Comparison of ENCODE assay signal across 8 mouse cellular contexts in the genomic region with DNA sequence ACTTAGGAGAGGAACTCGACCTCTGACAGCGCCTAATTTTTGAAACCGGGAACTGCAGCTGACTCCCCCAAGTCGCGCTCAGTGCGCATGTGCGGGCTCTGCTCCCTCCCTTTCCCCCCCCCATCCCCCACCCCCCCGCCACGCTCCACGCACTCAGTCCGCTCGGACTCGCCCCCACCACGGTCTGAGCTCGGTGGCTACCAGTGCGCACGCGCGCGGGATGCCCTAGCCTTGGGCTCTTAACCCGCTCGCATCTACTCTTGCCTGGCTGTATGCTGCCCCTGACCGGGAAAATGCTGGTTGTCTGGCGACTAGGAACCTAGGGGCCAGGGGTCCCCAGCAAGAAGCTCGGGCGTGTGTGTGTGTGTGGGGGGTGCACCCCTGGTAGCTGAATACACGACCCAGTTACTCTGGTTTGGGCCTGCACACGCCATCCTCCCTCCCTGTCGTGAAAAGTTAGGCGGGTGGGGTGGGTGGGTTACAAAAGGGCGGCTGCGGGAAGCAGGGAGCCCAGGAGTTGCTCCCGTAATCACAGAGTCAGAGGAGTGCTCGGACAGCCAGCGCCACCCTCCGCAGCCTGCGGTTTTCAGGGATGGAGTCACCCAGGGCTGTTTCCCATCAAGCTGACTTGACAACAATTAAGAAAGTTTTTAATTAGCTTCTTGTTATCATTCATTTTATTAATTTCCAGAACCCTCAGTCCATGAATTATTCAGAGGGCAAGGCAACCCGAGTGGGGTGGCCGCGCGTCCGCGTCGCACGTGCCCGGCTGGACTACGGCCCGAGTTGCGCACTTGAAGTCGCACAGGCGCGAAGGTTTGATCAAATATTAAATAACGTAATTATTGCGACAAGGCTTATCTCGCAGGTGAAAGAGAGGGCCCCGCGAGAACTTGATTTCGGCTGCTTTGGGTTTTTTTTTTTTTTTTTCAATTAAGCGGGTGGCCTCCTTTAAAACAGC. TPM values are rescaled to one million over a fixed set of nuclear protein-coding genes. Genes with fewer than 3 reads are reported as not detected.
A peak's percentile ranks its signal among the peaks of the same experiment; 100 is the strongest.
DNase-seq lines count a peak whose midpoint lies in the region; ATAC-seq and TF ChIP-seq lines count a peak whose summit lies in the region.
"Had no signal": no experiment of that assay in that cellular context is flagged by ENCODE, and none has a peak within 500 bp of the region (broad histone marks: within the 10 kb centered on the region; RNA-seq: fewer than 3 reads in every experiment).

No protein-coding gene starts in this region.

- intact Hi-C loops in gastrocnemius, adult 2 months (cut with DNase I) = no loop called here

- under 1% methylated on average over 57 of the region's 59 CpGs for WGBS in lung, embryonic 15.5 days
- WGBS in forebrain, embryonic 12.5 days = under 1% methylated on average over 59 of the region's 59 CpGs
- under 1% methylated on average over 58 of the region's 59 CpGs for WGBS in limb, embryonic 13.5 days
- 2% methylated on average over 59 of the region's 59 CpGs for WGBS in stomach, postnatal 0 days

- H3K36me3 ChIP-seq in lung, embryonic 15.5 days = no peaks in the 10 kb centered on the region
- no peaks in the 10 kb centered on the region for H3K36me3 ChIP-seq in forebrain, embryonic 12.5 days (replicated peaks)
- no peaks in the 10 kb centered on the region for H3K36me3 ChIP-seq in limb, embryonic 13.5 days
- H3K36me3 ChIP-seq in stomach, postnatal 0 days (ENCODE audit: control insufficient read depth, insufficient read depth, low read length) = no peaks in the 10 kb centered on the region

- TF ChIP-seq CTCF in stomach, postnatal 0 days (IDR thresholded peaks at IDR 0.05; ENCODE audit: low read depth) = no peak
- TF ChIP-seq CTCF in gastrocnemius, adult 2 months (IDR thresholded peaks at IDR 0.05) = no peak

- DNase-seq in lung, postnatal 25 days (ENCODE audit: low spot score) = no peak
- DNase-seq in stomach, postnatal 0 days (ENCODE audit: low spot score) = no peak
- no peak for DNase-seq in gastrocnemius, adult 2 months
- DNase-seq: spleen, adult 18-20 months had no signal

- peak; percentile 75 for ATAC-seq in lung, embryonic 15.5 days (ENCODE audit: borderline replicate concordance, extremely low read depth, low FRiP score, low TSS enrichment)
- ATAC-seq in forebrain, embryonic 12.5 days (ENCODE audit: low FRiP score) = peak; percentile 90
- peak; percentile 88 for ATAC-seq in limb, embryonic 13.5 days (ENCODE audit: low FRiP score, low read depth)
- 0 out of 2 replicates have a peak, but pooled peaks have one; percentile 21 for ATAC-seq in stomach, postnatal 0 days (ENCODE audit: low FRiP score, low TSS enrichment)
- no peak for ATAC-seq in cerebellum, adult (ENCODE audit: insufficient number of reproducible peaks, low FRiP score, low TSS enrichment)

- no peak overlapping the region for H3K4me3 ChIP-seq in lung, embryonic 15.5 days
- peak overlapping the region; percentile 28 for H3K4me3 ChIP-seq in forebrain, embryonic 12.5 days (replicated peaks)
- peak overlapping the region; percentile 30 for H3K4me3 ChIP-seq in limb, embryonic 13.5 days
- no peak overlapping the region; the same call in 1 of the 2 replicates for H3K4me3 ChIP-seq in stomach, postnatal 0 days (ENCODE audit: low read depth, low read length)
- H3K4me3 ChIP-seq in gastrocnemius, adult 2 months = no peak overlapping the region

- no peak for TF ChIP-seq EP300 in stomach, postnatal 0 days (optimal IDR thresholded peaks at IDR 0.05)

- no peak overlapping the region for H3K27ac ChIP-seq in lung, embryonic 15.5 days
- no peak overlapping the region for H3K27ac ChIP-seq in forebrain, embryonic 12.5 days
- H3K27ac ChIP-seq in limb, embryonic 13.5 days = no peak overlapping the region
- no peak overlapping the region for H3K27ac ChIP-seq in stomach, postnatal 0 days (replicated peaks)
- no peak overlapping the region for H3K27ac ChIP-seq in gastrocnemius, adult 2 months

- H3K9me3 ChIP-seq in lung, embryonic 15.5 days = no peaks in the 10 kb centered on the region
- H3K9me3 ChIP-seq in forebrain, embryonic 12.5 days = no peaks in the 10 kb centered on the region
- H3K9me3 ChIP-seq in limb, embryonic 13.5 days = no peaks in the 10 kb centered on the region
- H3K9me3 ChIP-seq in stomach, postnatal 0 days (ENCODE audit: control insufficient read depth, low read length) = no peaks in the 10 kb centered on the region

- peaks cover 84% of the 10 kb centered on the region for H3K27me3 ChIP-seq in lung, embryonic 15.5 days
- peaks cover 73% of the 10 kb centered on the region for H3K27me3 ChIP-seq in forebrain, embryonic 12.5 days
- peaks cover 84% of the 10 kb centered on the region for H3K27me3 ChIP-seq in limb, embryonic 13.5 days
- H3K27me3 ChIP-seq in stomach, postnatal 0 days (ENCODE audit: control insufficient read depth, insufficient read depth, low read length) = peaks cover 35% of the 10 kb centered on the region

- no peak overlapping the region for H3K9ac ChIP-seq in lung, embryonic 15.5 days
- H3K9ac ChIP-seq in forebrain, embryonic 12.5 days = no peak overlapping the region
- H3K9ac ChIP-seq in limb, embryonic 13.5 days = no peak overlapping the region
- no peak overlapping the region for H3K9ac ChIP-seq in stomach, postnatal 0 days (ENCODE audit: low read length)

- H3K4me2 ChIP-seq in lung, embryonic 15.5 days = peak overlapping the region; percentile 37
- peak overlapping the region; percentile 58 for H3K4me2 ChIP-seq in forebrain, embryonic 12.5 days
- peak overlapping the region; percentile 56 for H3K4me2 ChIP-seq in limb, embryonic 13.5 days (replicated peaks)
- H3K4me2 ChIP-seq in stomach, postnatal 0 days (replicated peaks; ENCODE audit: low read depth) = no peak overlapping the region

- H3K4me1 ChIP-seq in lung, embryonic 15.5 days = peaks cover 5% of the 10 kb centered on the region; the same call in 1 of the 2 replicates
- H3K4me1 ChIP-seq in forebrain, embryonic 12.5 days = peaks cover 20% of the 10 kb centered on the region
- H3K4me1 ChIP-seq in limb, embryonic 13.5 days = peaks cover 10% of the 10 kb centered on the region
- H3K4me1 ChIP-seq in stomach, postnatal 0 days (replicated peaks; ENCODE audit: control insufficient read depth, insufficient read depth) = no peaks in the 10 kb centered on the region

RNA-seq across cellular contexts. Expression of a gene that starts 7.2 kb away (rescaled TPM):
- 0.24 and 0.31 TPM in 2 replicates for polyA plus RNA-seq in lung, embryonic 15.5 days (2015; fragmentation: Nextera tagmentation; extraction: Ambion mirVana)
- 2.2 and 4.8 TPM in 2 replicates for polyA plus RNA-seq in forebrain, embryonic 12.5 days (2016; fragmentation: Nextera tagmentation; extraction: Ambion mirVana)
- polyA plus RNA-seq in limb, embryonic 13.5 days (2015; fragmentation: Nextera tagmentation; extraction: Ambion mirVana) = 0.80 and 0.87 TPM in 2 replicates
- 0.19 and 0.41 TPM in 2 replicates for polyA plus RNA-seq in stomach, postnatal 0 days (2015; fragmentation: Nextera tagmentation; extraction: Ambion mirVana)
- total RNA-seq in gastrocnemius, adult 2 months (2021) = 1 to 10 TPM; 1.0 to 2.0 TPM

Comparison
In these comparisons a context has a peak if more than half of its experiments do, and no peak if none do; other contexts are left out.
1. H3K4me3 ChIP-seq: peak in forebrain, embryonic 12.5 days (single experiment) and limb, embryonic 13.5 days (single experiment); none in lung, embryonic 15.5 days (single experiment), stomach, postnatal 0 days (single experiment) and gastrocnemius, adult 2 months (single experiment).